Mouse (Mus musculus): ENCODE data around the gene Gabrb3. TPM values are rescaled to one million over a fixed set of nuclear protein-coding genes. Genes with fewer than 3 reads are reported as not detected.

Gene Gabrb3
- total RNA-seq (2015): not detected in 2 replicates
- total RNA-seq (2017): not detected in 2 replicates

- no peak for ATAC-seq (ENCODE audit: poor library complexity, severe bottlenecking)
Observed at GRCm38 (mm10) chr7:57419392-57419791, at the start of gene Gabrb3. Gabrb3 (plus strand) TSS chr7:57419692.

GRCm38 (mm10) chr7:57384112-57384511 is 35.4 kb upstream of the Gabrb3 start:
- no peak for ATAC-seq (ENCODE audit: poor library complexity, severe bottlenecking)

- no peak for ATAC-seq (ENCODE audit: poor library complexity, severe bottlenecking)
Observed at GRCm38 (mm10) chr7:57386517-57387340, 32.8 kb upstream of the Gabrb3 start, which contains the start of gene Gabrg3. Gabrg3 (minus strand) TSS chr7:57387188.

GRCm38 (mm10) chr7:57387341-57387654 is 32.2 kb upstream of the Gabrb3 start:
- ATAC-seq (ENCODE audit: poor library complexity, severe bottlenecking): no peak

- ATAC-seq (ENCODE audit: poor library complexity, severe bottlenecking): no peak
Observed at GRCm38 (mm10) chr7:57390046-57390445, 29.4 kb upstream of the Gabrb3 start.

GRCm38 (mm10) chr7:57393551-57393950 is 25.9 kb upstream of the Gabrb3 start:
- ATAC-seq (ENCODE audit: poor library complexity, severe bottlenecking): no peak

GRCm38 (mm10) chr7:57411163-57411562 is 8.3 kb upstream of the Gabrb3 start:
- ATAC-seq (ENCODE audit: poor library complexity, severe bottlenecking): no peak

GRCm38 (mm10) chr7:57412896-57413295 is 6.6 kb upstream of the Gabrb3 start:
- ATAC-seq (ENCODE audit: poor library complexity, severe bottlenecking): no peak

GRCm38 (mm10) chr7:57421044-57421443 is 1.6 kb downstream of the Gabrb3 start:
- no peak for ATAC-seq (ENCODE audit: poor library complexity, severe bottlenecking)

- ATAC-seq (ENCODE audit: poor library complexity, severe bottlenecking): no peak
Observed at GRCm38 (mm10) chr7:57422675-57423074, 3.2 kb downstream of the Gabrb3 start.

- ATAC-seq (ENCODE audit: poor library complexity, severe bottlenecking): no peak
Observed at GRCm38 (mm10) chr7:57448239-57448638, 28.7 kb downstream of the Gabrb3 start.

GRCm38 (mm10) chr7:57460354-57460753 is 40.9 kb downstream of the Gabrb3 start:
- ATAC-seq (ENCODE audit: poor library complexity, severe bottlenecking): no peak

- no peak for ATAC-seq (ENCODE audit: poor library complexity, severe bottlenecking)
Observed at GRCm38 (mm10) chr7:57471316-57471715, 51.8 kb downstream of the Gabrb3 start.

GRCm38 (mm10) chr7:57473811-57474525 is 54.5 kb downstream of the Gabrb3 start:
- no peak for ATAC-seq (ENCODE audit: poor library complexity, severe bottlenecking)

GRCm38 (mm10) chr7:57482896-57483295 is 63.4 kb downstream of the Gabrb3 start:
- no peak for ATAC-seq (ENCODE audit: poor library complexity, severe bottlenecking)

GRCm38 (mm10) chr7:57486907-57487306 is 67.4 kb downstream of the Gabrb3 start:
- no peak for ATAC-seq (ENCODE audit: poor library complexity, severe bottlenecking)

GRCm38 (mm10) chr7:57491795-57492194 is 72.3 kb downstream of the Gabrb3 start:
- ATAC-seq (ENCODE audit: poor library complexity, severe bottlenecking): no peak

GRCm38 (mm10) chr7:57502809-57503208 is 83.3 kb downstream of the Gabrb3 start:
- ATAC-seq (ENCODE audit: poor library complexity, severe bottlenecking): no peak

GRCm38 (mm10) chr7:57508860-57509632 is 89.6 kb downstream of the Gabrb3 start:
- ATAC-seq (ENCODE audit: poor library complexity, severe bottlenecking): no peak

- ATAC-seq (ENCODE audit: poor library complexity, severe bottlenecking): no peak
Observed at GRCm38 (mm10) chr7:57509681-57510141, 90.2 kb downstream of the Gabrb3 start, which contains the start of gene Gabra5. Gabra5 (minus strand) TSS chr7:57510059.

- no peak for ATAC-seq (ENCODE audit: poor library complexity, severe bottlenecking)
Observed at GRCm38 (mm10) chr7:57512955-57513354, 93.5 kb downstream of the Gabrb3 start.

Measured in megakaryocyte, adult 5-6 weeks (primary cell).